Mouse (Mus musculus) testis, adult 2 months (tissue): ENCODE results near the gene Immp2l.

ENCODE experiments used
- CTCF ChIP-seq: fragments of 200-500 bp; IDR thresholded peaks from 2 replicates; pipeline ENCODE4 v1.5.1; 2012; ENCODE audit warnings: low read depth, mild to moderate bottlenecking, inconsistent platforms, low read length, moderate library complexity; ENCODE audit not compliant: control insufficient read depth, insufficient read depth, insufficient replicate concordance
- POLR2A ChIP-seq: fragments of 200-500 bp; IDR thresholded peaks from 2 replicates; pipeline ENCODE4 v1.6.1; 2012; ENCODE audit warnings: low read depth, mild to moderate bottlenecking, inconsistent platforms, low read length, moderate library complexity; ENCODE audit not compliant: control insufficient read depth

DNA sequence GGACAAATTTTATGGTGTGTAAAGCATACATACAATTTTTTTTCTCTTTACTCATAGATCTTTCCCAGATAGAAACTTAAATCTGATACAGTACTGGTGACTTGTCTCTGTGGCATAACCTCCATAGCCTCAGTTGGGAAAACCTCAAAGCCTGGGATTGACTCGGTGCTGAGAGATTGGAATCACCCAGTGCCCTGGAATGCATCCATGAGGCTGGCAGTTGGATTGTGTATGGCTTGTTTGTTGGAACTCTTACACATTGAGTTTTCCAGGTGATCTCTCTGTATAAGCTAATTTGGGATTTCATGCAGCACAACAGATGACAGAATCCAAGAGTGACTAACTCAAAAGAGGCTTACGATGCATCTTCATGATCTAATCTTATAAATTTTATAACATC is 815.4 kb downstream of the Immp2l start:
- TF ChIP-seq POLR2A (no peak), CTCF (no peak)
